Mouse (Mus musculus) brain, embryonic 14.5 days (tissue): ENCODE data around the gene Pcgf6. TPM values are rescaled to one million over a fixed set of nuclear protein-coding genes. Genes with fewer than 3 reads are reported as not detected.

Experiments
- DNase-seq: peaks from one replicate; pipeline ENCODE4 v3.0.0-alpha.2; 2011; ENCODE audit warnings: low read depth
- CTCF ChIP-seq: fragments of 200-500 bp; IDR thresholded peaks from 2 replicates; pipeline ENCODE4 v1.5.1; 2012; ENCODE audit warnings: inconsistent platforms, mild to moderate bottlenecking, moderate library complexity, borderline replicate concordance; ENCODE audit not compliant: insufficient read depth, insufficient read length; ENCODE audit errors: extremely low read depth
- POLR2A ChIP-seq: fragments of 200-500 bp; IDR thresholded peaks from 2 replicates; pipeline ENCODE4 v1.6.1; 2012; ENCODE audit warnings: mild to moderate bottlenecking, inconsistent platforms, borderline replicate concordance; ENCODE audit not compliant: poor library complexity, insufficient read depth, insufficient read length, severe bottlenecking; ENCODE audit errors: extremely low read depth
- polyA plus RNA-seq: library from polyadenylated mRNA; depleted of rRNA; stranded (reverse); fragments of >200 nt; gene quantifications from 2 replicates; pipeline ENCODE4 v1.2.3, GENCODE M21; 2012; rRNA removed

Pcgf6 gene
- polyA plus RNA-seq, 1 experiment: 65.2 TPM

DNA sequence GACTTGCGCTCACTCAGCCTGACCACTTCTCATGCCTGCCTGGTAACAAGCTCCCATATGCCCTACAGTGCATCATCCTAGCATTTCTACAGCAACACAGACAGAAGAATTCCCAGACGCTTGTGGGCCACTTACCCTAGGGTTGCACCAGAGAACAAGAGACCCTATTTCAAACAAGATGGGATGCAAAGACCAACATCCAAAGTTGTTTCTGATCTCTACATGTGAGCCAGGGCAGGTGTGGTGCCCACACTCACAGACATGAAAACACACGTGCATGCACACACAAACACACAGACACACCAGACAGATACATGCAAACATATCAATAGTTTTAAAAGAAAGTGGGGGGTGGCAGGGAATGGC, 60.6 kb downstream of the Pcgf6 start:
- DNase-seq: no peak
- TF ChIP-seq CTCF (no peak), POLR2A (no peak)

DNA sequence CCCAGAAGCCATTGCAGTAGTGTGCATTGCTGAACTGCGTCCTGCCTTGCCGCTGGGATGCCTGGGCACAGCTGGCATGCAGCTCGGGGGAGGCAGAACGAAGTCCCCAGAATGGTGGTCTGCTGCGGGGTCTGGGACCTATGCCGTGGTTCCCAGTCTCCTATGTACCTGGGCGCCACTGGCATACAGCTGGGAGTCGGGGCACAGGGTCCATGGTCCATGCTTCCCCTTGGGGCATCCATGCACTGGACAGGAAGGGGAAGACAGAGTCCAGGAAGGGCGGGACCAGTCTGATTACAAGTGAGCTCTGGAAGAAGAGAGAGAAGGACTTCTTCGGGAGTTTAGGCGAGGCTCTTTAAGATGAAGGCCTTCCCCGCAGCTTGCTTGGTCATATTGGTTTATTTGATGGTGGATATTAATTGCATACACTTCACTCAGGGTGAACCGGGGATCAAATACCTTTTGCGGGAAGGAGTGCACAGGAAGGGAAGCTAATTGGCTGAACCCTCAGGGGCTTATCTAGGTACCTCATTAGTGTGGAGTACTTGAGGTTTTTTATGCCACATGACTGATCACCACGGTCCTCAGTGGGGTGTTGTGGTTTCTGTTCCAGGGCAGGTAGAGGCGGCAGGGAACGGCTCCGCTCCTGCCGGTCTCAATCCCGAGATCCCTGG, 61.1 kb downstream of the Pcgf6 start:
- DNase-seq: no peak
- no peak for TF ChIP-seq POLR2A
- TF ChIP-seq CTCF: no peak

DNA sequence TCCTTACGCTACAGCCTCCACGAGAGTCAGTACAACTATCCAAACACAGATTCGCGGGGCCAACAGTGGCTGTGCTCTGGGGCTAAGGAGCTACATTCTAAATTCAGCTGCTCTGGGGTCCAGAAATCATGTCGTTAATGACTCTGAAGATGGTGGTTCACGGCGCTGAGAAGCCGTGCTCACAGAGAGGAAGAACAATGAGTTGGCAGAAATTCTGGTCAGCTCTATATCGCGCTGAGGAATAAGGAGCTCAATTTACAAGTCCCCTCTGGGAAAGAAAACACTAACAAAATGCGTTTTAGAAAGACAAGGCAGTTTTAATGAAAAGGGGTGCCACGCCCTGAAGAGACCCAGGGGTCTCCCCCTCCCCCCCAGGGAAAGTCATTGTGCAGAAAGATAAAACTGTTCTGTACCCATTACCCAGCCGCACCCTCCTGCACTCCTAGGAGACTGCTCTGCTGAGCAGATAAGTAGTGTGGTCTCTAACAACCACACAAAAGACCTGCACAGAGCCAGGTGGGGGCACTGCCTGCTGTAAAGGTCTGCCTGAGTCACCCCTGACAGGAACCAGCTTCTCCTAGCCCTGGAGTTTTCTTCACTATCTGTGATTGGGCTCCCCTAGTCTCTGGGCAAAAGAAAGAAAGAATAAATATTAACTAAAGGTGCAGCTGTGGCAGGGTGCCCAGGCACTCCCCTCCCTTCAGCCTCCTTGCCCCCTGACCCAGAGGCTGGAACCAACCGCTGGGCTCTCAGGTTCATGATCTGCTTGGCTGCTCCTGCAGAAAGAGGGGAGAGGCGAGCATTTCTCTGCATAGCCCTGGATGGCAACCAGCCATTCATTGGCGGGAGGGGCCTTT, 62.2 kb downstream of the Pcgf6 start:
- DNase-seq: no peak
- TF ChIP-seq POLR2A: no peak
- no peak for TF ChIP-seq CTCF

DNA sequence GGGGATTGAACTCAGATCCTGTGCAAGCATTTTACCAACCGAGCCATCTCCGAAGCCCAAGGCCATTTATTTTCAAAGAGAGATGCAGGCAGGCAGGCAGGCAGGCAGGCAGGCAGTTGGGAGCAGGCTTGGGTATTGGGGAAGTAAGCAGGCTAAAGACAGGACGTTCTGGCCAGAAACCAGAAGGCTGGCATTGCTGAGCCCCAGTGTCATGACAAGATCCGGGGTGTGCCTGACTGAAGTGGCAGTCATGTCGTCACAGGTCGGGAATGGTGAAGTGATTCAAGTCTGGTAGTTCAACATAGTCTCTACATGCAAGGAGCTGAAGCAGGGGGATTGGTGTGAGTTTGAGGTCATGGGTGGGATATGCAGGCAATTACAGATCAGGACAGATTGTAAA, 63.1 kb downstream of the Pcgf6 start:
- no peak for DNase-seq
- TF ChIP-seq CTCF: no peak
- TF ChIP-seq POLR2A: no peak

DNA sequence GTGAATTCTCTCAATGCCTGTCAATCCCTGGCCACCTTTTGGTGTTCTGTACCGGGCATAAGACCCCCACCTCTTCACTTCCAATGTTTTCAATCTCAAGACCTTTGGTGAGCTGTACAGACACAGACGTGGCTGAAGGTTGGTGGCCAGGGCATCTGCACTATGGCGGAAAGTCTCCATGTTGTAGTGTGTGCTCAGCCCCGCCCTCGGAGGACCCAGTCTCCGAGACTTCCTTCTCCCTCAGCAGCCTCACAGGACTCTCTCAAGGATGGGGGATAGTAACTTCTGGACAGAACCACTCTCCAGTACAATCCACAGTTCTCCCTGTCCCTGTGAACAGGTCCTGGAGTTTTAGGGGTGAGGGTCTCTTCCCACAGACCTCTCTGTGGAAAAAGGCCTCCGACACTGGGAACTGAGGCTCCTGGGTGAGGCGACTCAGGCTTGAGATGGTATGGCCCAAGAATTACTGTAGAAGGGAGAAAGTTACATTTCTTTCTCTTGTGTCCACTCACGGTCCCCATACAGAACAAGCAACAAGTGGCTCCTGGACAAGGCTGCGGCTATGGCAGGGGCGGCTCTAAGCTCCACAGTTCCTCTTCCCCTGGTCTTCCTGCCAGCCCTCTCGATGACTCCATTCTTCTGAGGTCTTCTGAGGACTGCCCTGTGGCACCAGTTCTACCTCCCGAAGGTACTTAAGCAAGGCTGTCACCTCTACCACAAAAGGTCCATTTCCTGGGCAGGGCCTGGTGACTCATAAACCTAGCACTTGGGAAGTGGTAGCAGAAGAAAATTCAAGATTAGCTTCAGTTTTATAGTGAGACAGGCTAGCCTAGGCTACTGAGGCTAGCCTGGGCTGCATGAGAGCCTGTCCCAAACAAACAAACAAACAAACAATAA, 65.7 kb downstream of the Pcgf6 start:
- no peak for DNase-seq
- TF ChIP-seq CTCF: no peak
- TF ChIP-seq POLR2A: no peak

DNA sequence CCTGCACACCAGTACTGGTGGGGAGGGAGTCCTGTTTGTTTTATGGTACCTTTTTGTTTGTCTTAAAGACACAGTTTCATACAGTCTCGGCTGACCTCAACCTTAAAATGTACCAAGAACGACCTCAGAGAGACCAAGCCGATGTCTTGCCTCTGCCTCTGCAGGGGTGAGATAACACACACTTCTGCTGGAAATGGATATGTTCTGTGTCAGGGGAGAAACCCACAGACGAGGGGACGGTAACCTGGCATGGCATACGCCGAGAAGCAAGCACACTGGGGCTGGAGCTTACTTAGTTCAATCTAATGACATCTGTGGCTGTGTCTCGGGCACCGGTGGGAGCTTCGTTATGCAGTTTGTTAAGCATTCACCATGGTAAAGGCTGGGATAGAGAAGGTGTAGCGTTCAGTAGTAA, 66.7 kb downstream of the Pcgf6 start:
- TF ChIP-seq CTCF (no peak), POLR2A (no peak)
- no peak for DNase-seq

Other genes with a start within 250 kb of the Pcgf6 start
- gene Ina, start 36.2 kb downstream of the Pcgf6 start, polyA plus RNA-seq: 413 and 626 TPM in 2 replicates
- gene Nt5c2, start 35.8 kb downstream of the Pcgf6 start, polyA plus RNA-seq: 40.1 and 49.2 TPM in 2 replicates
- 10.8 and 11.0 TPM in 2 replicates for gene Taf5, start 16.8 kb upstream of the Pcgf6 start, polyA plus RNA-seq
- 587 and 848 TPM in 2 replicates for gene Usmg5, start 39.7 kb upstream of the Pcgf6 start, polyA plus RNA-seq
- 15.3 and 18.9 TPM in 2 replicates for gene Pdcd11, start 39.9 kb upstream of the Pcgf6 start, polyA plus RNA-seq
- gene Calhm2, start 87.4 kb upstream of the Pcgf6 start, polyA plus RNA-seq: 1.5 TPM in 2 replicates
- gene Calhm1, start 93.3 kb upstream of the Pcgf6 start, polyA plus RNA-seq: not detected in 2 replicates
- 0.18 TPM in 1 of 2 replicates, not detected in the other for gene Calhm3, start 106.9 kb upstream of the Pcgf6 start, polyA plus RNA-seq
- 13.6 and 22.2 TPM in 2 replicates for gene Neurl1a, start 127.9 kb upstream of the Pcgf6 start, polyA plus RNA-seq